Mouse (Mus musculus) stomach, embryonic 15.5 days (tissue): ENCODE data around the gene Urm1. TPM values are rescaled to one million over a fixed set of nuclear protein-coding genes. Genes with fewer than 3 reads are reported as not detected.

ENCODE experiments used
- ATAC-seq: fragments of 200-750 bp; cut with Nextera tagmentation; 2 replicates; pipeline ENCODE4 v1.8.0; 2017; ENCODE audit warnings: low read depth, moderate number of reproducible peaks, moderate TSS enrichment; ENCODE audit not compliant: insufficient read depth, low FRiP score
- H3K27ac ChIP-seq: fragments of 300-500 bp; sonication (generic); 2 replicates; pipeline ENCODE4 v1.5.1; 2015; ENCODE audit warnings: mild to moderate bottlenecking, inconsistent platforms
- H3K27me3 ChIP-seq: fragments of 300-500 bp; sonication (generic); replicated peaks from 2 replicates; pipeline ENCODE4 v1.6.1; 2015; ENCODE audit warnings: inconsistent platforms
- H3K36me3 ChIP-seq: fragments of 300-500 bp; sonication (generic); 2 replicates; pipeline ENCODE4 v1.6.1; 2015; ENCODE audit warnings: inconsistent platforms
- H3K4me1 ChIP-seq: fragments of 300-500 bp; sonication (generic); 2 replicates; pipeline ENCODE4 v1.6.1; 2015; ENCODE audit warnings: inconsistent platforms
- H3K4me2 ChIP-seq: fragments of 300-500 bp; sonication (generic); 2 replicates; pipeline ENCODE4 v1.6.1; 2015; ENCODE audit warnings: mild to moderate bottlenecking, inconsistent platforms
- H3K4me3 ChIP-seq: fragments of 300-500 bp; sonication (generic); replicated peaks from 2 replicates; pipeline ENCODE4 v1.5.1; 2015; ENCODE audit warnings: inconsistent platforms
- H3K9ac ChIP-seq: fragments of 300-500 bp; sonication (generic); 2 replicates; pipeline ENCODE4 v1.6.1; 2015; ENCODE audit warnings: inconsistent platforms
- H3K9me3 ChIP-seq: fragments of 300-500 bp; sonication (generic); 2 replicates; pipeline ENCODE4 v1.6.1; 2016; ENCODE audit warnings: inconsistent platforms
- whole genome bisulfite sequencing: fragments of 180-500 bp; shearing (Covaris S2); methylation state at CpG from one replicate; pipeline ENCODE4 v1.1.7; 2015; 5-methylcytosine and 5-hydroxymethylcytosine counted together
- polyA plus RNA-seq: library from polyadenylated mRNA; unstranded; fragments of >200 nt; fragmentation: Nextera tagmentation; extraction: Ambion mirVana; gene quantifications from 2 replicates; pipeline ENCODE4 v1.2.1, GENCODE M21; 2015

The Urm1 gene
- polyA plus RNA-seq, 1 experiment from 2014 or later: 19.1 TPM

DNA sequence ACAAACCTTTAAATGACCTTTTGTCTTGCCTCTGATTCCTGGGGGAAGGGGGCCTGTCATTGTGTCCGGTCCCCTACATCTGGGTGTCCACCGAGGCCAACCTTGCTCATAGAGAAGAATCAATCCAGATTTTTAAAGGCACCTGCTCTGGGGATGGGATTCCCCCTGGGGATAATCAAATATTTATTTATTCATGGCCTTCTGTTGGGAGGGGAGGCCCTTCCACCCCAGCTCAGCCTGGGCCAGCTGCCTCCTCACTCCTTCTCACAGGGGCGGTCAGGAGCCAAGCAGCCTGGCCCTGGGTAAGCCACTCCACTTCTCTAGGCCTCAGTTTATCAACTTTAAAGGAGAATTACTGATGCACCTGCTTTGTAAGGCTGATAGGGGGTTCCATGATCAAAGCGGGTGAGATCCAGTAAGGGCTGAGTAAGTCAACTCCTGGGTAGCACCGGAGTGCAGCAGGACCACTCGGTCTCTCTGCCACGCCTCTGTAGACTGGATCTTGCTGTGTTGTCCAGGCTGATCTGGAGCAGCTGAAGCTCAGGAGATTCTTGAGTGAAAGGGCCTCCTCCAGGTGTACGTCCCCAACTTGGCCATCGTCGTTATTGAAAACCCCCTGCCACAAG, 35.8 kb downstream of the Urm1 start:
- no peak overlapping the region for H3K4me3 ChIP-seq
- no peak overlapping the region for H3K4me2 ChIP-seq
- no peak for ATAC-seq
- no peaks in the 10 kb centered on the region for H3K9me3 ChIP-seq
- no peaks in the 10 kb centered on the region for H3K27me3 ChIP-seq
- WGBS: 69% methylated on average over 10 of the region's 10 CpGs
- no peaks in the 10 kb centered on the region for H3K4me1 ChIP-seq
- no peaks in the 10 kb centered on the region for H3K36me3 ChIP-seq
- no peak overlapping the region for H3K9ac ChIP-seq
- no peak overlapping the region for H3K27ac ChIP-seq

DNA sequence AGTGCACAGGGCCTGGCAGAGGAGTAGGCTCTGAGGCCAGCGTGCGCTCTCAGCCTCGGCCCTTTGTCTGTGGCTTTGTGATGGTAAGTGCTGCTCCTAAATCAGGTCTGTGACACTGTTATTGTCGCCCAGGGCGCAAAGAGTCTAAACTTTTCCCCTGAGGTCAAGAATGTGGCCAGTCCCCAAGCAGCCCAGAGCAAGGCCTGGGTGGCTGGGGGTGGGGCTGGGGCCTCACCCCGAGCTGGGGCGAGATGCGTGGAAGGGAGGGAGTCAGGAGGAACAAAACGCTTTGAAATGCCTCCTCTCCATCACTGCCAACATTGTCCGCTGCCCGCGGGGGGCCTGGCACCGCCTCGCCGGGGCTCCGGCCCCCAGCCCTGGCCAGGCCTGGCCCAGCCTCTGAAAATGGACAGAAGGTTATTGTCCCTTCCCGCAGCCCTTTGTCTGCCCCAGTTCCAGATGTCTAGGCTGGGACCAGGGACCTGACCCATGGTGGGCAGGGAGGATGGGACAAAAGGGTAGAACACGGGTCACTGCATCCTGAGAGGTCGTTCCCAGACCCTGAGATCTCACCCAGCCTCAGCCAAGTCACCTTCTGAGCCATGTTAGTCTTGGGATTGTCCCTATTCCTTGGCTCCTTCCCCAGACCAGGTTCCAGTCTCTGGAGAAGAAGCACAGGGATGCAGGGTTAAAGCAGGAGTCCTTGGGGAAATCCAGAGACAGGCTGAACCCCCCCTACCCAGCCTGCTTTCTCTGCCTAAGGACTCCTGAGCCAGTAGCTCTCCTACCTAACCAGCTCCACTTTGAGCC, 36.8 kb downstream of the Urm1 start:
- no peaks in the 10 kb centered on the region for H3K27me3 ChIP-seq
- H3K4me1 ChIP-seq: no peaks in the 10 kb centered on the region
- H3K27ac ChIP-seq: no peak overlapping the region
- H3K9ac ChIP-seq: no peak overlapping the region
- no peak for ATAC-seq
- H3K9me3 ChIP-seq: no peaks in the 10 kb centered on the region
- no peak overlapping the region for H3K4me2 ChIP-seq
- no peak overlapping the region for H3K4me3 ChIP-seq
- 16% methylated on average over 19 of the region's 19 CpGs for WGBS
- no peaks in the 10 kb centered on the region for H3K36me3 ChIP-seq

DNA sequence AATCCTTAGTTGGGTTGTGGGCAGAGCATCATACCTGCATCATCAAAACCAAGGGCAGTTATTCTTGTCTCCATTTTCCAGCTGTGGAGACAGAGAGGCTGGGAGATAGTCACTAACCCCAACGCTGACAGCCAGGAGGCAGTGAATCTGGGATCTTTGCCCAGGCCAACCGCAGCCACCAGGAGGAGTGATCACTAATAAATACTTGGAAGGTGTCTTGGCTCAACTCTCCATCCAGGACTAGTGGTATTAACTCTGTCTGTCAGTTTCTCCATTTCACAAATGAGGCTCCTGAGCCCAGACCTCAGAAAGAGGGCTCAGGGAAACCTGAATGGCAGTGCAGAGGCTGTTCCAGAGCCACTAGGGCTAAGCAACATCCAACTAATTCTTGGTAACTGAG, 37.5 kb downstream of the Urm1 start:
- Histone ChIP-seq H3K4me2 (no peak overlapping the region), H3K27ac (no peak overlapping the region), H3K36me3 (no peaks in the 10 kb centered on the region), H3K27me3 (no peaks in the 10 kb centered on the region), H3K9me3 (no peaks in the 10 kb centered on the region), H3K9ac (no peak overlapping the region), H3K4me3 (no peak overlapping the region), H3K4me1 (no peaks in the 10 kb centered on the region)
- ATAC-seq: no peak
- 46% methylated on average over 2 of the region's 2 CpGs for WGBS

DNA sequence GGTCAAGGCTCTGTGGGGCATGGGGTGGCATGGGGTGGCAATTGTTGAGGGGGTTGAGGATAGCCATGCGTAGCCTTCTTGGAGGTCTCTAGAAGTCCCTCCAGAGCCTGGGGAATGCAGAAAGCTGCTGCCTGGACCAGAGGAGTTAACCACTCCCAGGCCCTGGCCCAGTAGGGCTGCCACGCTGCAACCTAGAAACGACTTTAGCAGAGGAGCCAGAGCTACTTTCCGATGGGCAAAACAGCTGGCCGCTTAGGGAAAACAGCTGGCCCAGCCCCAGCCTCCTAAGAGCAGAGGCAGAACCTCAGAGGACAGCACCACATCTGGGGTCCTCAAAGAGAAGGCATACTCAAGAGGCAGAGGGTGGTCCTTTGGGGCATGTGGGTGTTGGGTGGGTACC, 38.1 kb downstream of the Urm1 start:
- H3K9me3 ChIP-seq: no peaks in the 10 kb centered on the region
- WGBS: 69% methylated on average over 5 of the region's 5 CpGs
- no peaks in the 10 kb centered on the region for H3K36me3 ChIP-seq
- H3K27me3 ChIP-seq: no peaks in the 10 kb centered on the region
- H3K4me2 ChIP-seq: no peak overlapping the region
- H3K27ac ChIP-seq: no peak overlapping the region
- no peak for ATAC-seq
- H3K9ac ChIP-seq: no peak overlapping the region
- no peak overlapping the region for H3K4me3 ChIP-seq
- no peaks in the 10 kb centered on the region for H3K4me1 ChIP-seq

DNA sequence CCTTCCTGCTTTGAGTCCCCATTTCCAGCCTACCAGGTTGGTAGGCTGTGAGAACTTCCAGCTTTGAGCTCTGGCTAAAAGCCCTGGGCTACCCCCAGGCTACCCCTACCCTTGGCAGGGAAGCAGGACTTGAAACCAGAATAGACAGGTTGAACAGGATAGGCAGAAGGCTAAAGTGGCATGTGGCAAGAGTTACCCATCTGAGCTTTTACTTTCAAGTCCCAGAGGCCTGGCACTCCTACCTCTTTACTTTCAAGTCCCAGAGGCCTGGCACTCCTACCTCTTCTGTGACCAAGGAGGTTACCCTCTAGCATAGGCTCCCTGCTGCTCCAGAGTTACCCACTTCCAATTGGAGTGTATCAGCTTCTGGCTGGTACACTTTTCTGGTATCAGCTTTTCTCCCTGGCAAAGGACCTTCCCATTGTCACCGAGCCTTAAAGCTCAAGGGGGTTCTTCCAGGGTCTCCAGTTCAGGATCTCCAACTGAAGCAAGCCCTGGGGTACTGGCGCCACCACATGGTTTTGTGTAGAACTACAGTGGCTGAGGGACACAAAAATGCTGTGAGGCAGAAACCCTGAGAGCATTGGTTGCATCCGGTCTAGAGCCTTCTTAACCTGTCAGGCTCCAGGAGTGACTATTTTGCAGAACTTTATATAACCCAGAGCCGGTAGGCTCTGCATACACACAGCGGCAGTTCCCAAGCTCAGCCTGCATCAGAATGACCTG, 39.0 kb downstream of the Urm1 start:
- H3K27me3 ChIP-seq: no peaks in the 10 kb centered on the region
- WGBS: 11% methylated on average over 5 of the region's 5 CpGs
- no peaks in the 10 kb centered on the region for H3K4me1 ChIP-seq
- H3K27ac ChIP-seq: no peak overlapping the region
- no peaks in the 10 kb centered on the region for H3K36me3 ChIP-seq
- no peaks in the 10 kb centered on the region for H3K9me3 ChIP-seq
- no peak overlapping the region for H3K4me3 ChIP-seq
- no peak overlapping the region for H3K4me2 ChIP-seq
- no peak for ATAC-seq
- no peak overlapping the region for H3K9ac ChIP-seq

DNA sequence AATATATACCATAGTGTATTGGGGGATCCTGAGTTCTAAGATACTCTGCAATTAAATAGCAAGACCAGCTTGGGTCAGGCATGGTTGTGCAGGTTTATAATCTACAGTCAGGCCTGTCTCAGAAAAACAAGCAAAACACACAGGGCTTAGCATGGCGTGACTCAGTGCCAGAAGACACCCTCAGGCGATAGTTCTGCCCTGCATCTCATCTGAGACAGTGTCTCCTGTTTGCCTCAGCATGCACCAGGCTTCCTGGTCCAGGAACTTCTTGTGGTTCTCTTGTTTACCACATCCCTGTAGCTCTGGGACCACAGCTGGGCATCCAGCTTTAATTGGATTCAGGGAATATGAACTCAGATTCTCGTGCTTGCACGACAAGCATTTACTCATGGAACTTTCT, 45.2 kb downstream of the Urm1 start:
- no peak for ATAC-seq
- H3K9ac ChIP-seq: no peak overlapping the region
- H3K27ac ChIP-seq: no peak overlapping the region
- H3K9me3 ChIP-seq: no peaks in the 10 kb centered on the region
- WGBS: 72% methylated on average over 4 of the region's 4 CpGs
- no peaks in the 10 kb centered on the region for H3K27me3 ChIP-seq
- no peak overlapping the region for H3K4me3 ChIP-seq
- peaks cover 7% of the 10 kb centered on the region; the same call in 1 of the 2 replicates for H3K4me1 ChIP-seq
- H3K4me2 ChIP-seq: no peak overlapping the region
- no peaks in the 10 kb centered on the region for H3K36me3 ChIP-seq

DNA sequence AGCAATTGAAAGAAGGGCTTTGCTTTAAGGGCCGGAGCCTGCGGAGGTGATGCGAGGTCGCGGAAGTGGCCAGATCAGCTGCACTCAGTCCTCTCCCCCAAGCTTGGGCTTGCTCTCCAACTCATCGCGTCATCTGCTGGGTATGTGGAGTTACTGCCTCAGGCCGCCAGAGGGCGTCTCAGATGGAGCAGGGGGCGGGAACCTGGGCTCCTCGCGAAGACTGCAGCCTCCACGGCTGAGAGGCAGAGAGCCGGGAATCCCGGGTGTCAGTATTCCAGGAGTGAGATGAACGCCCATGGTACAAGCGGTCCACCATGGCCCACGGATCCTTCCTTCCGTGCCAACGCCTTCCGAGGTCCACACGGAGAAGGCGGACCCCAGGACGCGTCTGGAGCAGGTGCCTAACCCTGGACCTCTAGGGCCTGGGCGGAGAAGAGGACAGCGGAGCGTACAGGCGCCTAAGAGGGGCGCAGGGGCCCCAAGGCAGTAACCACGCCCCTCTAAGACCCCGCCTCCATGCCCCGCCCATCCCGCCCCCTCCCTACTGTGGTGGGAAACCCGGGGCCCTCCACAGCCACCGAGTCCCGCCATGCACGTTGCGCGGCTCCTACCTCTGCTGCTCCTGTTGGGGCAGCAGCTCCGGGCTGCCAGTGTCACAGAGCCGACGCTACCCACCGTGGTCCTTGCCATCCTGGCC, 49.2 kb downstream of the Urm1 start, which contains the start of gene Cercam:
TSS of gene Cercam (plus strand) at position 216 of the 697 bp plus-strand sequence.
- H3K4me1 ChIP-seq: peaks cover 7% of the 10 kb centered on the region; the same call in 1 of the 2 replicates
- H3K27me3 ChIP-seq: no peaks in the 10 kb centered on the region
- 0% methylated on average over 42 of the region's 44 CpGs for WGBS
- peak within 1 kb of the TSS; percentile 98 for H3K4me2 ChIP-seq
- peak within 1 kb of the TSS; percentile 57 for H3K9ac ChIP-seq
- H3K9me3 ChIP-seq: no peaks in the 10 kb centered on the region
- H3K27ac ChIP-seq: peak within 1 kb of the TSS; percentile 81
- ATAC-seq: peak; percentile 85
- H3K36me3 ChIP-seq: no peaks in the 10 kb centered on the region
- peak within 1 kb of the TSS; percentile 64 for H3K4me3 ChIP-seq

DNA sequence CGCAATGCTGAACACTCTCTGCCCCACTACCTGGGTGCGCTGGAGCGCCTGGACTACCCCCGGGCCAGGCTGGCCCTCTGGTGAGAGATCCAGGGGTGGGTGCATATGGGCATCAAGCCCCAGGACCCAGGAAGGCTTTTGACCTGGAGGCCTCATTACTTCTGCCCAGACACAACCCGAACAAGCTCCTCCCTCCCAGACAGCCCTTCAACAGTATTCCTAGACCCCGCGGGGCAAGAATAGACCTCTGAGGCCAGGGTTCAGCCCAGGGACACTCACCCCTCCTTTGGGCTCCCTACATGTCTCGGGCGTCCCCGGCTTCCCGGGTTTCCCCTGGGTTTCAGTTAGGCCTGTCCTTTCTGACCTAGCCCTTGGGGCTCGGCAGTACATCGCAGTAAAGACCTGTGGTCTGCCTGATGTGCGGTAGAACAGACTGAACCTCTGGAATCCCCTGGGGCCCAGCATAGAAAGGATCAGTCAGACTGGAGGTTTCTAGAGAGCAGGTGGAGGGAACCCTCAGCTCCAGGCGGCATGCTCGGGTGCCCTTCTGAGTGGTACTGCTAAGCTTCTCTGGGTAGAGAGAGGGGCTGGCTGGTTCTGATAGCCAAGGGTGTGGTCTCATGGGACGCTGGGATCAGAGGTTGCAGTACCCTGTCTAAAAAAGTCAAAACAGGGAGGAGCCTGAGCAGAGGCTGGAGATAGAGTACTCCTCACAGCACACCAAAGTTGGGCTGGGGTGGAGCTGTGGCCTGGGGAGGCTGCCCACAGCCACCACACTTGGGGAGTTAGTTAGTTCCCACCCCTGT, 50.0 kb downstream of the Urm1 start:
- Histone ChIP-seq H3K9me3 (no peaks in the 10 kb centered on the region), H3K4me1 (peaks cover 7% of the 10 kb centered on the region; the same call in 1 of the 2 replicates), H3K27ac (peak overlapping the region; percentile 81), H3K36me3 (no peaks in the 10 kb centered on the region), H3K9ac (peak overlapping the region; percentile 57), H3K27me3 (no peaks in the 10 kb centered on the region), H3K4me3 (peak overlapping the region; percentile 64), H3K4me2 (peak overlapping the region; percentile 98)
- peak; percentile 83 for ATAC-seq
- WGBS: 4% methylated on average over 17 of the region's 17 CpGs

DNA sequence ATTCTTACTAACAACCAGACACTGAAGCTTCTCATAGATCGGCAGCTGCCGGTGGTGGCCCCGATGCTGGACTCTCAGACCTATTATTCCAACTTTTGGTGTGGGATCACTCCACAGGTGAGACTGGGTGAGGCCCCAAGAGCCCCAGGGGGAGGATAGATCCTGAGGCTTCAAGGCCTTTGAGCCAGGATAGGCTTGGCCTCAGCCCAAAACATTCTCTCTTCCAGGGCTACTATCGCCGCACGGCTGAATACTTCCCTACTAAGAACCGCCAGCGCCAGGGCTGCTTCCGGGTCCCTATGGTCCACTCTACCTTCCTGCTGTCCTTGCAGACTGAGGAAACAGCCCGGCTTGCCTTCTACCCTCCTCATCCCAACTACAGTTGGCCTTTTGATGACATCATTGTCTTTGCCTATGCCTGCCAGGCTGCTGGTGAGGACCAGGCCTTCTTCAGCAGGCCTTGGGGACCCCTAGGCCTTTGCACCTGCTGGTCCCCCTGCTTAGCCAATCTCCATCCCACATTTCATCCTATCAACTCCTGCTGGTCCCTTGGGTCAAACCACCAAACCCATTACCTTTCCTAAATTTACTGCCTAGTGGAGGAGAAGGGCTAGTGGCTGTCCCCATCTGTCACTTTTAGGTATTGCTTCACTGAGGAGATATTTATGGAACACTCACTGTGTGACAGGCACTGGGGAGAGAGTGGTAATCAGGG, 52.9 kb downstream of the Urm1 start:
- no peaks in the 10 kb centered on the region for H3K27me3 ChIP-seq
- H3K4me1 ChIP-seq: peaks cover 7% of the 10 kb centered on the region; the same call in 1 of the 2 replicates
- H3K9ac ChIP-seq: no peak overlapping the region
- H3K36me3 ChIP-seq: peaks cover 5% of the 10 kb centered on the region; the same call in 1 of the 2 replicates
- WGBS: 89% methylated on average over 10 of the region's 10 CpGs
- no peak for ATAC-seq
- H3K9me3 ChIP-seq: no peaks in the 10 kb centered on the region
- no peak overlapping the region for H3K4me3 ChIP-seq
- H3K4me2 ChIP-seq: no peak overlapping the region
- H3K27ac ChIP-seq: no peak overlapping the region

DNA sequence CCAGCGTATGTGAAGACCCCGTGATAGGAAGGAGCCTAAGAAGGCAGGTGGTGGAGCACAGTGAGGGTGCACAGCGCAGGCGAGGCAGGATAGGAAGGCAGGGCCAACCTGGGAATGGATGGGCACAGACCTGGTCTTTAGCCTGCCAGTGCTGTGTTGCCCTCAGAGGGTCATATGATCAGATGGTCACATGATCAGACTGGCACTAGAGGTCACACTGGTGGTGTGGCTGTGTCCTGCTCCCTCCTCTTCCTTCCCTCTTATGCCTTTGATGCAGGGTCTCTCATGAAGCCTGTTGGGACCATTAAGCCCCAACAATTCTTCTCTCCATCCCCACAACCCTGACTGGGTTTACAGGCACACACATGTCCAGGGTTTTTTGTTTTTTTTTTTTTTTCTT, 53.9 kb downstream of the Urm1 start:
- Histone ChIP-seq H3K4me3 (no peak overlapping the region), H3K4me1 (peaks cover 7% of the 10 kb centered on the region; the same call in 1 of the 2 replicates), H3K27ac (no peak overlapping the region), H3K4me2 (no peak overlapping the region), H3K27me3 (no peaks in the 10 kb centered on the region), H3K9ac (no peak overlapping the region), H3K9me3 (no peaks in the 10 kb centered on the region), H3K36me3 (peaks cover 5% of the 10 kb centered on the region; the same call in 1 of the 2 replicates)
- 87% methylated on average over 4 of the region's 4 CpGs for WGBS
- no peak for ATAC-seq
